Comparison of ENCODE assay signal across 13 mouse cellular contexts in genomic region chr6:34906661-34907060, GRCm38 (mm10). TPM values are rescaled to one million over a fixed set of nuclear protein-coding genes. Genes with fewer than 3 reads are reported as not detected.
DNase-seq lines count a peak whose midpoint lies in the region; TF ChIP-seq lines count a peak whose summit lies in the region.
"Had no signal": no experiment of that assay in that cellular context is flagged by ENCODE, and none has a peak within 500 bp of the region (broad histone marks: within the 10 kb centered on the region; RNA-seq: fewer than 3 reads in every experiment).

No protein-coding gene starts in this region.

- peak overlapping the region; percentile 17 for H3K27ac ChIP-seq in MEL (ENCODE audit: control insufficient read depth, low read depth, low read length)
- 0 out of 2 replicates have a peak overlapping the region, but pooled peaks have one; percentile 55 for H3K27ac ChIP-seq in bone marrow, adult 2 months (ENCODE audit: control insufficient read depth, insufficient read depth, low read depth, low read length, poor library complexity)
- H3K27ac ChIP-seq: embryonic facial prominence, embryonic 12.5 days; hindbrain, embryonic 10.5 days; neural tube, embryonic 12.5 days had no signal

- H3K36me3 ChIP-seq in MEL (ENCODE audit: control insufficient read depth in 1 of 2, insufficient read depth in 2 of 2, low read length in 2 of 2): peaks cover 0 to 35% of the 10 kb centered on the region in 2 experiments; a peak in 2 of 4 replicates

- TF ChIP-seq EP300 in MEL (IDR thresholded peaks at IDR 0.05; ENCODE audit: low read depth in 1 of 2, low read length in 2 of 2): no peak

- H3K4me1 ChIP-seq in MEL (ENCODE audit: control insufficient read depth in 1 of 2, insufficient read depth in 2 of 2, low read length in 2 of 2): peaks cover 3 to 42% of the 10 kb centered on the region in 2 experiments
- H3K4me1 ChIP-seq in bone marrow, adult 2 months (ENCODE audit: control insufficient read depth, insufficient read depth, low read length): peaks cover 3% of the 10 kb centered on the region; the same call in 1 of the 2 replicates

- no peaks in the 10 kb centered on the region for H3K27me3 ChIP-seq in MEL (ENCODE audit: control insufficient read depth in 1 of 2, insufficient read depth in 2 of 2, low read length in 2 of 2)
- H3K27me3 ChIP-seq: embryonic facial prominence, embryonic 12.5 days; neural tube, embryonic 12.5 days had no signal

- no peak overlapping the region for H3K4me3 ChIP-seq in MEL (ENCODE audit: control insufficient read depth in 1 of 2, insufficient read depth in 1 of 2, low read depth in 2 of 2, low read length in 2 of 2)
- no peak overlapping the region for H3K4me3 ChIP-seq in bone marrow, adult 2 months (replicated peaks; ENCODE audit: control insufficient read depth, low read depth, low read length)
- H3K4me3 ChIP-seq: embryonic facial prominence, embryonic 12.5 days; hindbrain, embryonic 10.5 days; neural tube, embryonic 12.5 days had no signal

- H3K79me2 ChIP-seq in MEL (ENCODE audit: control insufficient read depth, insufficient read depth, low read length, poor library complexity): peaks cover 2% of the 10 kb centered on the region; the same call in 1 of the 2 replicates

- TF ChIP-seq POLR2A in MEL (IDR thresholded peaks at IDR 0.05; ENCODE audit: control insufficient read depth in 1 of 2, insufficient read depth in 1 of 2, low read depth in 1 of 2, low read length in 2 of 2, poor library complexity in 1 of 2): no peak
- no peak for TF ChIP-seq POLR2A in bone marrow, adult 2 months (IDR thresholded peaks at IDR 0.05; ENCODE audit: borderline replicate concordance, control insufficient read depth, low read depth, low read length)

- WGBS in bone marrow, adult 2 months: 84% methylated on average over 4 of the region's 4 CpGs

- peak; percentile 43 to 54 for DNase-seq in heart, adult 9 months (ENCODE audit: low spot score in 2 of 2)
- no peak for DNase-seq in heart, postnatal 4 days
- DNase-seq in MEL (ENCODE audit: low read depth, low spot score): no peak
- peak; percentile 74 to 90 for DNase-seq in kidney, postnatal 25 days
- no peak for DNase-seq in spleen, adult 12 weeks (ENCODE audit: low spot score)
- DNase-seq in urinary bladder, postnatal 25 days (ENCODE audit: low spot score): no peak
- DNase-seq: cerebellum, adult 11-12 months; left cerebral cortex, postnatal 4 days had no signal

- TF ChIP-seq CTCF in MEL (IDR thresholded peaks at IDR 0.05 in 2 of 3, conservative IDR thresholded peaks at IDR 0.05 in 1 of 3; ENCODE audit: control insufficient read depth in 1 of 3, insufficient read depth in 1 of 3, low read depth in 2 of 3, low read length in 3 of 3, poor library complexity in 1 of 3, severe bottlenecking in 1 of 3): no peak
- no peak for TF ChIP-seq CTCF in bone marrow, adult 2 months (IDR thresholded peaks at IDR 0.05; ENCODE audit: control insufficient read depth, insufficient read depth, low read length)

- no peak overlapping the region for H3K9ac ChIP-seq in MEL (ENCODE audit: control insufficient read depth, low read depth, low read length, poor library complexity, severe bottlenecking)
- H3K9ac ChIP-seq: embryonic facial prominence, embryonic 12.5 days; neural tube, embryonic 12.5 days had no signal

- H3K9me3 ChIP-seq in MEL (replicated peaks; ENCODE audit: insufficient read depth, low read length): no peaks in the 10 kb centered on the region
- H3K9me3 ChIP-seq: embryonic facial prominence, embryonic 12.5 days; hindbrain, embryonic 10.5 days; neural tube, embryonic 12.5 days had no signal

- no peak for TF ChIP-seq RAD21 in MEL (IDR thresholded peaks at IDR 0.05; ENCODE audit: low read depth, low read length)

TF ChIP-seq in MEL, 35 proteins besides CTCF, POLR2A, EP300 and RAD21:
- no peak for TF ChIP-seq KAT2A (conservative IDR thresholded peaks at IDR 0.05; ENCODE audit: low read depth, low read length)
- no peak for TF ChIP-seq NRF1 (IDR thresholded peaks at IDR 0.05; ENCODE audit: insufficient read depth, low read depth, low read length, poor library complexity, severe bottlenecking)
- no peak for TF ChIP-seq GATA1 (IDR thresholded peaks at IDR 0.05; ENCODE audit: low read depth, low read length)
- no peak for TF ChIP-seq MYC (IDR thresholded peaks at IDR 0.05; ENCODE audit: low read depth, low read length)
- TF ChIP-seq USF2 (IDR thresholded peaks at IDR 0.05; ENCODE audit: borderline replicate concordance in 1 of 2, insufficient read depth in 1 of 2, low read depth in 1 of 2, low read length in 2 of 2): no peak
- no peak for TF ChIP-seq MEF2A (IDR thresholded peaks at IDR 0.05; ENCODE audit: extremely low read depth, insufficient replicate concordance, low read depth, low read length, poor library complexity, severe bottlenecking)
- TF ChIP-seq ZNF384 (IDR thresholded peaks at IDR 0.05; ENCODE audit: low read depth, low read length): no peak

RNA-seq across cellular contexts. Expression of gene Wdr91, which starts 4.0 kb away (rescaled TPM):
- total RNA-seq in heart, postnatal 4 days (2021): 10 to 100 TPM; 19.1 to 22.7 TPM
- 11.7 and 13.7 TPM in 2 replicates for total RNA-seq in MEL (2012; rRNA removed)
- 10 to 100 TPM in 1 of 2 experiments, not detected in 1; 24.1 TPM for polyA plus RNA-seq in MEL (2012; ENCODE audit: insufficient read depth in 1 of 2, insufficient read length in 2 of 2, low read depth in 1 of 2, low replicate concordance in 2 of 2, missing spikeins in 1 of 2)
- polyA plus RNA-seq in bone marrow, adult 2 months (2011; ENCODE audit: insufficient read depth, insufficient read length, low replicate concordance, missing spikeins): 17.1 and 27.6 TPM in 2 replicates

RNA-seq across cellular contexts. Expression of gene Stra8, which starts 13.3 kb away (rescaled TPM):
- total RNA-seq in heart, postnatal 4 days (2021): not detected
- total RNA-seq in MEL (2012; rRNA removed): not detected in 2 replicates
- polyA plus RNA-seq in MEL (2012; ENCODE audit: insufficient read depth in 1 of 2, insufficient read length in 2 of 2, low read depth in 1 of 2, low replicate concordance in 2 of 2, missing spikeins in 1 of 2): not detected
- 1.4 TPM in 1 of 2 replicates, not detected in the other for polyA plus RNA-seq in bone marrow, adult 2 months (2011; ENCODE audit: insufficient read depth, insufficient read length, low replicate concordance, missing spikeins)
- total RNA-seq: left cerebral cortex, postnatal 4 days had no signal
- polyA plus RNA-seq: embryonic facial prominence, embryonic 12.5 days; hindbrain, embryonic 10.5 days; neural tube, embryonic 12.5 days; stomach, embryonic 16.5 days had no signal

RNA-seq across cellular contexts. Expression of gene Cyren, which starts 28.8 kb away (rescaled TPM):
- 1 to 10 TPM; 5.5 to 6.7 TPM for total RNA-seq in heart, postnatal 4 days (2021)
- total RNA-seq in MEL (2012; rRNA removed): 9.4 and 10.1 TPM in 2 replicates
- 10 to 100 TPM in 1 of 2 experiments, not detected in 1; 15.9 TPM for polyA plus RNA-seq in MEL (2012; ENCODE audit: insufficient read depth in 1 of 2, insufficient read length in 2 of 2, low read depth in 1 of 2, low replicate concordance in 2 of 2, missing spikeins in 1 of 2)
- 8.1 and 23.2 TPM in 2 replicates for polyA plus RNA-seq in bone marrow, adult 2 months (2011; ENCODE audit: insufficient read depth, insufficient read length, low replicate concordance, missing spikeins)

RNA-seq across cellular contexts. Expression of gene Tmem140, which starts 43.7 kb away (rescaled TPM):
- total RNA-seq in heart, postnatal 4 days (2021): 10 to 100 TPM in 1 of 2 experiments, 1 to 10 TPM in 1; 4.6 to 10.6 TPM
- total RNA-seq in MEL (2012; rRNA removed): 2.5 TPM in 2 replicates
- polyA plus RNA-seq in MEL (2012; ENCODE audit: insufficient read depth in 1 of 2, insufficient read length in 2 of 2, low read depth in 1 of 2, low replicate concordance in 2 of 2, missing spikeins in 1 of 2): 1 to 10 TPM in 1 of 2 experiments, not detected in 1; 4.0 TPM
- 5.7 and 16.5 TPM in 2 replicates for polyA plus RNA-seq in bone marrow, adult 2 months (2011; ENCODE audit: insufficient read depth, insufficient read length, low replicate concordance, missing spikeins)

Comparison
In these comparisons a context has a peak if more than half of its experiments do, and no peak if none do; other contexts are left out.
1. DNase-seq: peak in heart, adult 9 months (2 of 2) and kidney, postnatal 25 days (2 of 2); none in heart, postnatal 4 days (single experiment), MEL (single experiment), spleen, adult 12 weeks (single experiment) and urinary bladder, postnatal 25 days (single experiment).